Mouse (Mus musculus): Measurements from ENCODE around the gene Vamp2.

GRCm38 (mm10) chr11:69104487-69104886 is 16.2 kb downstream of the Vamp2 start:
- TF ChIP-seq CEBPB (IDR thresholded peaks at IDR 0.05; ENCODE audit: insufficient read depth, poor library complexity, severe bottlenecking) = no peak
- no peak for TF ChIP-seq USF1 (IDR thresholded peaks at IDR 0.05; ENCODE audit: low read depth)
- no peak for TF ChIP-seq POLR2A (IDR thresholded peaks at IDR 0.05; ENCODE audit: insufficient read length, low read depth)
- no peak for TF ChIP-seq MYOD1 (IDR thresholded peaks at IDR 0.05; ENCODE audit: control insufficient read depth in 1 of 3, insufficient read length in 2 of 3, low read depth in 2 of 3)
- no peak for TF ChIP-seq MAX (IDR thresholded peaks at IDR 0.05; ENCODE audit: low read depth)
- TF ChIP-seq E2F4 (IDR thresholded peaks at IDR 0.05; ENCODE audit: insufficient read depth) = no peak
- no peak for TF ChIP-seq TCF12 (IDR thresholded peaks at IDR 0.05; ENCODE audit: insufficient read depth, poor library complexity, severe bottlenecking)
- no peak for TF ChIP-seq MYOG (IDR thresholded peaks at IDR 0.05; ENCODE audit: control insufficient read depth in 1 of 3, insufficient read depth in 1 of 3, insufficient read length in 2 of 3, low read depth in 2 of 3)
- no peak for TF ChIP-seq REST (IDR thresholded peaks at IDR 0.05; ENCODE audit: insufficient read depth, insufficient read length)
- TF ChIP-seq POLR2AphosphoS2 (IDR thresholded peaks at IDR 0.05; ENCODE audit: insufficient read length, low read depth) = no peak
- no peak for TF ChIP-seq SRF (IDR thresholded peaks at IDR 0.05; ENCODE audit: control insufficient read depth, insufficient read length, low read depth)
